Mouse (Mus musculus) left cerebral cortex, postnatal 10 days (tissue): ENCODE measurements around the gene Zfp503. TPM values are rescaled to one million over a fixed set of nuclear protein-coding genes. Genes with fewer than 3 reads are reported as not detected.

ENCODE experiments used
- DNase-seq, 2 experiments: peaks; one replicate each; pipeline ENCODE4 v3.0.0; 2021 to 2022; ENCODE audit warnings: low spot score in 2 of 2, mixed read lengths in 1 of 2; ENCODE audit errors: extremely low spot score in 1 of 2
- intact Hi-C: fragments of 180-260 bp; cut with DNase I; formaldehyde crosslinking; loops from one replicate; pipeline ENCODE4 v1.15.1; 2025
- total RNA-seq, 2 experiments: library from RNA; stranded (reverse); gene quantifications; 2 replicates each; pipeline ENCODE4 v1.2.3; 2021

Gene Zfp503
- total RNA-seq: 1 to 10 TPM; 2.6 to 3.2 TPM

DNA sequence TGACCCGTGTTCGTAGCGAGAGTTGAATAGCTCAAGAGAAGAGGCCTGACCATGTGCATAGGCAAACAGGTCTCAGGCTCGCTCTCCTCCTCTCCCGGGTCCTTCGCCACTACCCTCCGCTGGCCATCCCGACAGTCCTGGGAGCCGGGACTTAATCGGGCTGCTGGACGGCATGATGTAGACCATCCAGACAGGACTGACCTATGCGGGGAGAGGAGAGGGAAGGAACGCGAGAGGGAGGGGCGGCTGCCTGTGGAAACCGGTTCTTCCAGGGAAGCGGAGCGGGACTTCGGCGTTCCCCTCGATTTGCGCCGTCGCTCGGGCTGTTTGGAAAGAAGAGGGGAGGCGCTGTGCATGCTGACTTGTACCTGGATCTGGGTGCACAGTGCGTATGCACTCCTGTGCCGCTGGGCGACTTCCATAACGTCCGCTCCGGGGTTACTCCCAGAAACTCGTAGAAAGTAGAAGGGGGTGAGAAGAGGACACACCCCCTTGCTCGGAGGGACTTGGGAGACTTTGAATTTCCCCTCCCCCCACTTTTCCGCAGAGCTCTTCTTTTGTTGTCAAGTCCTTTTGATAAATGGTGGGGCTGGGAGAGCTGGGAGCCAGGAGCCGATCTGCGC, at the start of gene Zfp503:
TSS of gene Zfp503 (minus strand) at position 311 of the 623 bp plus-strand sequence.
- DNase-seq: peak in 1 of 2 experiments; percentile 50
- intact Hi-C loops: loop anchor here (5.0 to 10.0 kb wide), 5 partner anchors 185 to 1538 kb away; no protein-coding TSS in a partner anchor

- intact Hi-C loops: no loop called here
- no peak for DNase-seq
Observed at GRCm38 (mm10) chr14:22037498-22038131, 48.2 kb upstream of the Zfp503 start.

- no peak for DNase-seq
- intact Hi-C loops: no loop called here
Observed at GRCm38 (mm10) chr14:22036802-22037497, 47.5 kb upstream of the Zfp503 start.

- no peak for DNase-seq
- intact Hi-C loops: no loop called here
Observed at GRCm38 (mm10) chr14:22036338-22036737, 46.9 kb upstream of the Zfp503 start.

GRCm38 (mm10) chr14:22035900-22036299, 46.5 kb upstream of the Zfp503 start:
- peak in 1 of 2 experiments; percentile 33 for DNase-seq
- intact Hi-C loops: no loop called here

GRCm38 (mm10) chr14:22023533-22023932, 34.1 kb upstream of the Zfp503 start:
- intact Hi-C loops: no loop called here
- DNase-seq: no peak

DNA sequence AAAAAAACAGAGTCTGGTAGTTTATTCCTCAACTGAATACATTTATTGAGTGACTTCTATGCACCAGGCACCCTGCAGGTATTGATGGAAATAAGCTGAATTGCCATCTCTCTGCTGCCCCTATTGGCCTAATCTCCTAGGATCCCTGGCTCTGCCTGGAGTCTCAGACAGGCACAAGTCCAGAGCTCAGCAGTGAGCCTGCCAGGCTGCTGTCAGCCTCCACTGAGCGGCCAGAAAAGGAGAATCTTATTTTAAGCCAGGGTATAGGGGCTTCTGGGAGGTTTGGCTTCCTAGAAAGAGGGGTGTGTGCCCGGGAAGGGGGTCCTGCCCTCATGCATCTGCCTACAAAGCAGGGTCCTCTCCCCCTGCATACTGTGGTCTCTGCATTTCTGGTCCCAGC, 31.5 kb upstream of the Zfp503 start:
- peak; percentile 17 to 40 for DNase-seq

DNA sequence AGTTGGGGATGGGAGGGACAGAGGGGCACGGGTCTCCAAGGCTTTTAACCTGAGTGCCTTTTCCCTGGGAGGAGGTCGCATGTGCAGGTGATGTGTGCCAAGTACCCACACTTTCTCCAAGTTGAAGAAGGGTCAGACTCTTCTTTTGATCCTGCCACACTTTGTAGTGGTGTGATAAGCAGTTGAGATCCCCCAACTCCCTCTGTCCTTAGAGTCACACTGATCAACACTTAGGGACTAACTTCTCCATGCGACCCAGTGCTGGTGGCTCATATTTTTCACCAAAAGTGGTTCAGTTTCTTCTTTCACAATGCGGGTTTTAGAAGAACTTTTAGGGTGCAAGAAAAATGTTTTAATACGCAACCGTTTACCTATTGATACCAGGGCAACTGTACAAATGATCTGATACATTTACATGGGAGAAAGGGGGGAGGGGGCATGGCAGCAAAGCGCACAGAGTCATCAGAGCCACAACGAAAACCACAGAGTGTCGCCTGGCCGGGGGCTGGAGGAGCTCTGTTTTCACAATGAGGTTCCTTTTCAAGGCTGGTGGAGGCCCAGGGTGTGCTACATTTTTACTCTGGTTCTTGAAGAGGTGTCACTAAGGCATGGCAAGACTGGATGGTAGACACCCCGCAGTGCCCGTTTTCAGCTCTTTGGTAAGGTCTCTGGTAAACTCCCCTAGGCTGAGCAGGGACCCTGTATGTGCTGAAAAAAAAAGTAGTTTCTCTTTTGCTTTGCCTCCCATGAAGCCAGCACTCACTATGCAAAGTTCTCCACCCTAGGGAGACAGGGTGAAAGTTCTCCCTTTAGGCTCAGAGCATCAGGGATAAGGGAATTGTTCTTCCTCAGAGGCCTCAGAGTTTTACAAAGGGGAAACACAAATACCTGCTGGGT, 30.8 kb upstream of the Zfp503 start:
- DNase-seq: no peak
- intact Hi-C loops: no loop called here

More for the DNA sequence above, 31.5 kb upstream of the Zfp503 start:
- intact Hi-C loops: no loop called here

- DNase-seq: peak; percentile 13 to 79
- intact Hi-C loops: no loop called here
Observed at GRCm38 (mm10) chr14:22019252-22019948, 30.0 kb upstream of the Zfp503 start, which contains the start of gene Lrmda. Gene Lrmda (plus strand): TSS chr14:22019712.

- intact Hi-C loops: no loop called here
- DNase-seq: no peak
Observed at GRCm38 (mm10) chr14:22017011-22017410, 27.6 kb upstream of the Zfp503 start.

GRCm38 (mm10) chr14:22014781-22015180, 25.4 kb upstream of the Zfp503 start:
- DNase-seq: no peak
- intact Hi-C loops: no loop called here

DNA sequence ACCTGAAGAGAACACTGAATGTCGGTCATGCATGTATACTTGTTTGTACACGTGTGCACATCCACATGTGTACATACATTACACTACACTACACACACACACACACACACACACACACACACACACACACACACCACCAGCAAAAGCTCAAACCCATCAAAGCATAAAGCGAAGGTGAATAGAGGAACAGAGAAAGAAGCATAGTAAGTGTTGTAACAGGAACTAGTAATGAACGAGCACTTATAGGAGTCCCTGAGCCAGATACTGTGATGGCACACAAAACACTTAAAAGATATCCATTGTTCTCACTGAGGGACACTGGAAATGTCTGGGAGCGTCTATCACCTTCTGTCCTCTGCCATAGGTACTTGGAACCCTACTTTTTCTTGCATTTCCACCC, 24.9 kb upstream of the Zfp503 start:
- no peak for DNase-seq
- intact Hi-C loops: no loop called here

DNA sequence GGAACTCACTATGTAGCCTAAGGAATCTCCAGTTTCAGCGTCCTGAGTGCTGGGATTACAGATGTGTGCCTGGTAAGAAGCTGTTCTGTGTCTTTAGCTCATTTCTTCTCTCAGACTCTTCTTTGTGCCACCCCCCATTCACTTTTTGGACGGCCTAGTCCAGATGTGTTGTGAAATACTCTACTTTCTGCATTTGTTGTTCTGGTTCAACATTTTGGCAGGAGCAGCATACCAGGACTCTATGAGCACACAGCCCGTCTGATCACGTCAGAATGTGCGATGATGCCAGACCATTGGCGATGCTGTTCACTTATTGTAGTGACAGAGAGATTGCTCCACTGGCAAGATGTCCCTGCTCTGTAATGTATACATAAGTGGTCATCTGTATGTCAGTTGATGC, 17.6 kb upstream of the Zfp503 start:
- no peak for DNase-seq
- intact Hi-C loops: no loop called here

GRCm38 (mm10) chr14:22004943-22005342, 15.5 kb upstream of the Zfp503 start:
- no peak for DNase-seq
- intact Hi-C loops: no loop called here

DNA sequence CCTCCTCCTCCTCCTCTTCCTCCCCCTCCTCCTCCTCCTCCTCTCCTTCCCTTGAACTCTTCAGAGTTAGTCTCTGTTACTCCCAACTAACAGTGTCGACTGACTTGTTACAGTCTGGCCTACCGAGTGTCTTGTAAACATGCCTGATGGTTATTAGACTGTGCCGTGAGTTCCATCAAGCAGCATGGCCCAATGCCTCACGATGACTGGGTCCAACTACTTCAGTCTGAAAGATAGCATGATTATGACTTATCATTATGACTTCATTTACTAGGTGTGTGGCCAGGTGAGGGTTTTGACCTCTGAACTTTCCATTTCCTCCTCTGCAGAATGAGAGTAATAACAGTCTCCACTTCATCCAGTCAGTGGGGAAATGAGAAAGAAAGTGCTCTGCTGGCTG, 14.2 kb upstream of the Zfp503 start:
- intact Hi-C loops: no loop called here
- no peak for DNase-seq

DNA sequence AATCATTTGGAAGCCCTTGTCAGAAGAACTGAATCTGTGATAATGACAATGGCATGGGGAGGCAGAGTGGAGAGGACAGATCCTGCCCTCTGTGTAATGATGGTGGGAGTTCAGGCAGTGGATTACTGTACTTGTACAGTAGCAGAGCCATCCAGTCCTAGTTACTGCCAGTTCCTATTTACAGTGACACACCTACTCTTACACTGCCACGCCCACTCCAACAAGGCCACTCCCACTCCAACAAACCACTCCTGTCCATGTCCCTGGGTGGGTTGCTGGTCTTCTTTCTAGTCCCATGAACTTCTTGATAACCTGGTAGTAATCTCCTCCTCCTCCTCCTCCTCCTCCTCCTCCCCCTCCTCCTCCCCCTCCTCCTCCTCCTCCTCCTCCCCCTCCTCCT, 13.8 kb upstream of the Zfp503 start:
- intact Hi-C loops: no loop called here
- no peak for DNase-seq

DNA sequence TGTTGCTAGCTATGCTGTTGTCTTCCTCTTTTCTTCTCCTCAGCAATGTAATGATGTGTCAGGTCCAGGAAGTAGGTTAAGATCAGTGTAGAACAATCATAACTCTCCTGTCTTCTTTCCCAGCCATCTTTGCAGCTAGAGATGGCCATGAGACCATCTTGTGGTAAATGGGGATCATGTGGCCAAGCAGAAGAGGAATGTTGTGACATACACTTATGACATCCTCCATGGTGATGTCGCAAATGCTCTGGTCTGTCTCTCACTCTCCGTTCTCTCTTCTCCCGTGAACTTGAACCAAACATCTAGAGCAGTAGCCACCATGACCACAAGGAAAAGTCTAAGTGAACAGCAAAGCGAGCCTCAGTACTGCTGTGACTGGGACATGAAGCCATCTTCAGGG, 10.2 kb upstream of the Zfp503 start:
- intact Hi-C loops: no loop called here
- DNase-seq: no peak

DNA sequence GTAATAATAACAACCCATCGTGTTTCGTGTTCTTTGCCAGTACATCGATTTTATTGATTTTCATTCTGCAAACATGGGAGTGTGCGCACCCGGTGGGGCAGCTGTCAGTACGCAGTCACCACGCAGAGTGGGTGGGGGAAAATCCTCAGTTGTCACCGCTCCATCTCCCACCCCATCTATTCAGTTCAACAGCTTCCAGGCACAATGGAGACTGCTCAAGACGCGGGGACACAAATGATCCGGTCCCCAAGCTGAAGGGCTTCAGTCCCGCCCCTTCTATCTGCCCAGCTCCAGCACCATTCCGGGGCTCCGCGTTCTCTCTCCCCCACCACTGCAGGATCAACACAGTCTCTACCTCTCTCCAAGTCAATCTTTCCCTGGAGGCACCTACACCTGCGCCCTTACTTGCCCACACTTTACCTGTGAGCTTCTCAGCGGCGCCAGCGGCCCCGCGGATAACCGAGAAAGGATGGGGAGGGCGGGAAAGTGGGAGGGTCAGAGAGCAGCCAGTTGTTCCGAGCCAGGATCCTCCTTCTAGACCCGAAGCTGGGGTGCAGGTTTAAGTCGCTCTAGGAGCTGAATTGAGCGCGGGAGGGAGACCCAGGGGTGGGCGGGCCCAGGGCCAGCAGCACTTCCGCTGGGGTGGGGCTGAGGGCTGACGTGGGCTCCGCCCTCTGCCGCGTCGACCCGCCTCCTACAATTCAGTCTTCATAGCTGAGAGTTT, 5.8 kb upstream of the Zfp503 start:
- DNase-seq: peak in 1 of 2 experiments; percentile 66
- intact Hi-C loops: no loop called here
